Mouse (Mus musculus) left cerebral cortex, postnatal 4 days (tissue): ENCODE data around the gene Cyp4f16. TPM values are rescaled to one million over a fixed set of nuclear protein-coding genes. Genes with fewer than 3 reads are reported as not detected.
"Not testable (repeated sequence)": the region's sequence is repeated elsewhere in the genome, so short reads cannot be mapped to it uniquely, and the experiment has no call there.

Source experiments
- DNase-seq: peaks from one replicate; pipeline ENCODE4 v3.0.0-alpha.2; 2022
- intact Hi-C: fragments of 180-260 bp; cut with DNase I; formaldehyde crosslinking; loops from one replicate; pipeline ENCODE4 v1.15.1; 2025
- total RNA-seq, 2 experiments: library from RNA; stranded (reverse); gene quantifications; 2 replicates each; pipeline ENCODE4 v1.2.3; 2021

Cyp4f16 gene
- total RNA-seq, 2 experiments from 2014 or later: 6.2 to 6.6 TPM

DNA sequence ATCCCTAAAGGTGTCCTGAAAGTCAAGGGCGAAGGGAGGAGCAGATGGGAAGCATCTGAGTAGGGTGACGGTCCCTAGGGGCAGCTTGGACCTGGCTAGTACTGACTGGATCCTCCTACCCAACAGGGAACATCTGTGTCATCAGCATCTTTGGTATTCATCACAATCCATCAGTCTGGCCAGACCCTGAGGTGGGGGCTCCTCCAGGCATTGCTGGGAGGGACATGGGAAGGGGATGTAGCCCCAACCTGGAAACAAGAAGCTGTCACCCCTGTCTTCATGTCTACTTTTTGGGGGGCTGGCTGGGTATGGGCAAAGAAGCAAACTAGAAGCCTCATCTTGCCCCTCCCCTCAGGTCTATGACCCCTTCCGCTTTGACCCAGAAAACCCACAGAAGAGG is 14.0 kb downstream of the Cyp4f16 start:
- not testable (repeated sequence) for DNase-seq
- intact Hi-C loops: loop anchor here (5.0 kb wide), 1 partner anchor 132 kb away; no protein-coding TSS in a partner anchor

DNA sequence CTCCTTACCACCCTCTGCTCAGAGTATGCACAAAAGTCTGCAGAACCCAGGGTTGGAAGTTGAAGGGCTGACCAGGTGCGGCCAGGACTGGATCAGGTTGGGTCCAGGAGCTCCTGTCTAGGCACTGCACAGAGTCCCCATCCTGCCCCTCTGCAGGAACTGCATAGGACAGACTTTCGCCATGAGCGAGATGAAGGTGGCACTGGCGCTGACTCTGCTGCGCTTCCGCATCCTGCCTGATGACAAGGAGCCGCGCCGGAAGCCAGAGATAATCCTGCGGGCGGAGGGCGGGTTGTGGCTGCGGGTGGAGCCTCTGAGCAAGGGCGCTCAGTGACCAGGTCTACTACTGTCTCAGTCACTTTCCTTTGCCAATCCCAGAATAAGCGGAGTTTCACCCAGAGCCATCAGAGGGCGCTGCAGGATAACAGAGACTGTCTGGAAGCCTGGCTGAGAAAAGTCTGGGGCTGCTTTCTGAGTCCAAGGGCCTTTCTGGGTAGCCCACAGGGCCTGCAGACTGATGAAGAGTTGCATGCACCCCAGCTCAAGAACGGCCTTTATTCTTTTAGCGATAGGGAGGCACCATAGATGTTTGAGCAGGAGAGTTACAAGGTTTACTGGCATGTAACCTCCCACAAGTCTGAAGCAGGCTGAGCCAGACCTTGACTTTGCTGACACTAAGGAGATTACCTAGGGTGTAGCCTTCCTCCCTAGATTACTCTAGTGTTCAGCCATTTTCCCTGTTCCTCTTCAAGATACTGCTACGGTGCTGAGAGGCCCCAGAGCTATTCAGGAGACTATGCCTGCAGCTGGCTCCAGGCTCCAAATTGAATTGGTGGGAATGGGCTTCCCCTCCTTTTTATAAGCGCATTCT is 14.8 kb downstream of the Cyp4f16 start:
- intact Hi-C loops: loop anchor here (5.0 kb wide), 1 partner anchor 131 kb away; no protein-coding TSS in a partner anchor
- peak; percentile 89 for DNase-seq

DNA sequence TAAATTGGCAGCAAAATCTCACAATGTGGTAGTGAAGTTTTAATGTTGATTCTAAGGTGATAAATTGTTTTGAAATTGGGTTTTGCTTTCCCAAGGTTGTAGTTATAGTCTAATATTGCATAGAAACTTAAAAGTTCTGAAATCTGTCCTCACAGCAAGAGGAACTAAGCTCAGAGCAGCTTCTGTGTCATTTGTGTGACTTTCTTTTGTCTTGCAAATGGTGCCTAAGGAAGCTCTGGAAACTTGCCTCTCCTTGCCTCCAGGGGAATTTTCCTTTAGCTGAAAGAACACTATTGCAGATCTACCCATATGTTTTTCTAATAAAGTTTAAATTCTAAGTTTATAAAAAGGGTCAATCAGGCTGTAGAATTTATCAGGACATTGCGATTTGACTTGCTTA is 16.7 kb downstream of the Cyp4f16 start:
- intact Hi-C loops: loop anchor here (5.0 kb wide), 1 partner anchor 129 kb away; no protein-coding TSS in a partner anchor
- DNase-seq: not testable (repeated sequence)

DNA sequence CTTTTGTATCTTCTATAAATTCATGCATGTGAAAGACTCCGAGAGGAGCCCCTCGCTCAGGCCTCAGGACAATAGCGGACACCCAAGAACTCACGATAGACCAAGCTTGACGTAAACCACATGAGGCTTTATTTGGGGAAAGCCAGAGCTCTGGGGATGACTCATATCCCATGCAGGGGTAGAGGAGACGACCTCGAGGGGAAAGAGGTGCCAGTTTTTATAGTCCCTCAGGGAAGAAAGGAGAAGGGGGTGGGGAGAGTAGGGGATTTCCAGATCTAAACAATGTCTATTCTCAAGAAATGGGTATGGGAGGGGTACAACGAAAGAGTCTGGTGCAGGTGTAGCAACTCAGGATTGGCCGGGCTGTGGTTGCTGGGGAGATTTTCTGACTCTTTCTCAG is 18.0 kb downstream of the Cyp4f16 start:
- not testable (repeated sequence) for DNase-seq
- intact Hi-C loops: loop anchor here (5.0 kb wide), 1 partner anchor 128 kb away; no protein-coding TSS in a partner anchor

DNA sequence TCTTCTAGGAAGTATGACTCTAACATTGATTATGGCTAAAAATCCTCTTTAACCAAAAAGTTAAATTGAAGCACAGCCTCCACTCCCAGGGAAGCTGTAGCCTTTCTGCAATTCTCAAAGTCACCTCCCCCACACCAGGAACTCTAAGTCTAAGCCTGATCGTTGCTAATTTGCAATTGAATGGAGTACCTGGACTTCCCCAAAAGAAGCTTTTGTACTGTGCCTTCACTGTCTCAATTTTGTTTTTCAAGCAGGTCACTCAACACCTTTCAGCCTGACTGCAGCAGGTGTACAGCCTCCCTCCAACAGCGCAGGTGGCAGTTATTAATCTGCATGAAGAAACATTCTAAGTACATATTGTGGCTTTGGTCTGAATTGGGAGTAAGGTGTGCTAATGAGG is 26.9 kb downstream of the Cyp4f16 start:
- DNase-seq, intact Hi-C loops: not testable (repeated sequence)

DNA sequence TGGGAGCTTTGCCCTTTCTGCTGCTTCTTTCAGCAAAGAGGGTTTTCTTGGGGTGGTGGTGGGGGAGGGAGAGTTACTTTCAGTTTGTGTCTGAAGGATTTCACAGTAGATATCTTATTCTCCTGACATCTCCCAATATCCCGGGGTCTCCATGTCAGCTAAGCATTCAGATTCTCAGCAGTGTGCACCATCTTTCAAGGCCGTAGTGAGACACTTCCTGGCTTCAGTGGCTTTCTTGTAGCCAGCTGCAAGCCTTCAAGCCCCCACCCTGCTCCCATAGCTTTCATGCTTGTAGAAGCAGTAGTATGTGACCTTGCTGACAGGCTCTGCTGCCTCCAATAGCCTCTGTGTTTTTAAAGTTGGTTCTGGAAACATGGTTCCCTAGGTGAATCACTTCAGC is 36.9 kb downstream of the Cyp4f16 start:
- DNase-seq, intact Hi-C loops: not testable (repeated sequence)

DNA sequence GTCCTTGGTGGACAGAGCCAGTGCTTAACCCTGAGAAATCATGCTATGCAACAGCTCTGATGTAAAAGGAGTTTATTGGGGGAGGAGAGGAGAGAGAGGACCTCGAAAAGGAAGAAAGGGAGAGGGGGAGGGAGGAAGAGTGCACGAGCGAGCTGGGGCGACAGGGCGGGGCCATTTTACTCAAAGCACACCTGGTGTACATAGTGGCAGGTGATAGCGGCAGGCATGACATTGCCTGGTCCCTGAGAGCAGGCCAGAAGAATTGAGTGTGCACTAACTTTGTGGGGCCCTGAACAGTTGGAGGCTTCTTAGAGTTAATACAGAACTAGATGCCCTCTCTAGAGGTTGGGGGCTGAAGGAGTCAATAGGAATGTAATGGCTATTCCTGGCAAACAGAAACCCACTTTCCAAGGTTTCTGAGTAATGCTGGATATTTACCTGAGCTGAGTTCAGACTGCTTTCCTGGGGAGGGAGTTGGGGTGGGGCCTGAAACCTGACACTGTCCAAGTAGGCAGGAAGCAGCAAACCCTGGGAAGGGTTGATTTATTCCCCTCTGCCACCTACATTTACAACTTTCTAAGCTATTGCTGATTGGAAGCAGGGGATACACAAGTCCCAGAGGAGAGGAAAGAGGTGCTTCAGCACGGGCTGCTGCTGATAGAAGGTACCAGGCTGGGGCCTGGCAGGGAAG is 41.3 kb downstream of the Cyp4f16 start:
- intact Hi-C loops: no loop called here
- no peak for DNase-seq

DNA sequence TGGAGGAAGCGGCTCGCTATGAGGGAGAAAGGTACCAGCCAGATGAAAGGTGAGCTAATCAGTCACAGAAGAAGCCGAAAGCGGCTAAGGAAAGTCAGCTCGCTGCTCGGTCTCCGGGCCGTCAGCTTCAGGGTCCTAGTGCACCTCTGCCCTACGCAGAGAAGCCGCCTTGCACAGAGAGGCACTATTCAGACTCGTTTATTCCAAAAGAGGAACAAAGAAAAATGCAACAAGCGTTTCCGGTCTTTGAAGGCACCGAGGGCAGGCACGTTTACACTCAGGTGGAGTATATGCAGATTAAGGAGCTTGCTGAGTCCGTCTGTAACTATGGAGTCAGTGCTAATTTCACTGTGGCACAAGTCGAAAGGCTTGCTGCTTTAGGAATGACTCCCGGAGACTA is 60.1 kb downstream of the Cyp4f16 start:
- intact Hi-C loops: no loop called here
- no peak for DNase-seq

Other genes with a start within 250 kb of the Cyp4f16 start
- 100 to 1,000 TPM; 111 to 123 TPM for gene Akap8, start 215.3 kb upstream of the Cyp4f16 start, total RNA-seq
- gene Akap8l, start 186.0 kb upstream of the Cyp4f16 start, total RNA-seq: 100 to 1,000 TPM in 1 of 2 experiments, 10 to 100 TPM in 1; 98.5 to 109 TPM
- gene Wiz, start 147.1 kb upstream of the Cyp4f16 start, total RNA-seq: 100 to 1,000 TPM; 114 to 122 TPM
- 1 to 10 TPM; 1.5 to 1.9 TPM for gene Rasal3, start 133.0 kb upstream of the Cyp4f16 start, total RNA-seq
- gene Pglyrp2, start 112.4 kb upstream of the Cyp4f16 start, total RNA-seq: not detected
- 1 to 10 TPM in 1 of 2 experiments, under 1 TPM in 1; 0.54 to 1.2 TPM for gene Cyp4f39, start 83.8 kb upstream of the Cyp4f16 start, total RNA-seq
- 1 to 10 TPM; 4.2 to 4.9 TPM for gene Cyp4f17, start 30.5 kb upstream of the Cyp4f16 start, total RNA-seq
- gene Cyp4f37, start 84.8 kb downstream of the Cyp4f16 start, total RNA-seq: not detected
- not detected for gene Cyp4f40, start 122.3 kb downstream of the Cyp4f16 start, total RNA-seq
- gene Cyp4f15, start 149.1 kb downstream of the Cyp4f16 start, total RNA-seq: 1 to 10 TPM; 2.9 to 3.3 TPM